Mouse (Mus musculus) adrenal gland, adult 8-10 months (tissue): ENCODE measurements around the gene Cyp4f17. TPM values are rescaled to one million over a fixed set of nuclear protein-coding genes. Genes with fewer than 3 reads are reported as not detected.
"Not testable (repeated sequence)": the region's sequence is repeated elsewhere in the genome, so short reads cannot be mapped to it uniquely, and the experiment has no call there.

ENCODE experiments used
- DNase-seq: peaks from one replicate; pipeline ENCODE4 v3.0.0; 2022
- total RNA-seq, 4 experiments: library from RNA; stranded (reverse); gene quantifications; 2 replicates each; pipeline ENCODE4 v1.2.4; 2022

Gene Cyp4f17
- total RNA-seq: 10 to 100 TPM; 11.1 to 32.1 (median 21.6) TPM

- peak; percentile 27 for DNase-seq
These were observed at the start of gene Cyp4f17 for GRCm38 (mm10) chr17:32505851-32506728. Gene Cyp4f17, plus strand, starts transcription at chr17:32506050.

- no peak for DNase-seq
These were observed 37.4 kb upstream of the Cyp4f17 start for GRCm38 (mm10) chr17:32468494-32468893.

- DNase-seq: no peak
These were observed 35.1 kb upstream of the Cyp4f17 start for GRCm38 (mm10) chr17:32470795-32471194.

GRCm38 (mm10) chr17:32472176-32472575 lies 33.7 kb upstream of the Cyp4f17 start:
- DNase-seq: no peak

- DNase-seq: no peak
These were observed 30.8 kb upstream of the Cyp4f17 start for GRCm38 (mm10) chr17:32474954-32475560.

GRCm38 (mm10) chr17:32477204-32477603 lies 28.6 kb upstream of the Cyp4f17 start:
- DNase-seq: no peak

- no peak for DNase-seq
These were observed 27.1 kb upstream of the Cyp4f17 start for GRCm38 (mm10) chr17:32478727-32479126.

- peak; percentile 24 for DNase-seq
These were observed 26.0 kb upstream of the Cyp4f17 start for GRCm38 (mm10) chr17:32479554-32480506.

GRCm38 (mm10) chr17:32481766-32482165 lies 24.1 kb upstream of the Cyp4f17 start:
- DNase-seq: no peak

- peak; percentile 92 for DNase-seq
These were observed 22.6 kb upstream of the Cyp4f17 start for GRCm38 (mm10) chr17:32483200-32483599.

- no peak for DNase-seq
These were observed 13.4 kb upstream of the Cyp4f17 start for GRCm38 (mm10) chr17:32492349-32492980.

GRCm38 (mm10) chr17:32494601-32495000 lies 11.2 kb upstream of the Cyp4f17 start:
- DNase-seq: peak; percentile 40

GRCm38 (mm10) chr17:32500511-32500910 lies 5.3 kb upstream of the Cyp4f17 start:
- DNase-seq: not testable (repeated sequence)

GRCm38 (mm10) chr17:32501051-32501450 lies 4.8 kb upstream of the Cyp4f17 start:
- DNase-seq: no peak

- DNase-seq: no peak
These were observed 2.7 kb upstream of the Cyp4f17 start for GRCm38 (mm10) chr17:32503111-32503510.

GRCm38 (mm10) chr17:32506729-32507245 lies 937 bp downstream of the Cyp4f17 start:
- peak; percentile 15 for DNase-seq

GRCm38 (mm10) chr17:32516126-32516525 lies 10.3 kb downstream of the Cyp4f17 start:
- no peak for DNase-seq

- peak; percentile 58 for DNase-seq
These were observed 16.1 kb downstream of the Cyp4f17 start for GRCm38 (mm10) chr17:32521981-32522380.

GRCm38 (mm10) chr17:32522386-32522785 lies 16.5 kb downstream of the Cyp4f17 start:
- DNase-seq: no peak

GRCm38 (mm10) chr17:32522816-32523215 lies 17.0 kb downstream of the Cyp4f17 start:
- DNase-seq: no peak

GRCm38 (mm10) chr17:32523895-32524294 lies 18.0 kb downstream of the Cyp4f17 start:
- DNase-seq: no peak

GRCm38 (mm10) chr17:32526341-32526740 lies 20.5 kb downstream of the Cyp4f17 start:
- DNase-seq: not testable (repeated sequence)
